Mouse (Mus musculus): ENCODE data around the gene 2200002J24Rik. TPM values are rescaled to one million over a fixed set of nuclear protein-coding genes. Genes with fewer than 3 reads are reported as not detected.

2200002J24Rik gene
- polyA plus RNA-seq (2015; fragmentation: Nextera tagmentation; extraction: Ambion mirVana), result 4.6 and 6.0 TPM in 2 replicates

- Histone ChIP-seq H3K9me3 (ENCODE audit: control insufficient read depth) (no peaks in the 10 kb centered on the region), H3K27ac (ENCODE audit: low read depth, low read length) (no peak within 1 kb of the TSS), H3K4me1 (replicated peaks; ENCODE audit: control insufficient read depth, insufficient read depth, low read length) (no peaks in the 10 kb centered on the region), H3K36me3 (ENCODE audit: control insufficient read depth, insufficient read depth) (no peaks in the 10 kb centered on the region), H3K4me3 (ENCODE audit: low read depth, low read length) (no peak within 1 kb of the TSS), H3K4me2 (replicated peaks; ENCODE audit: low read depth) (no peak within 1 kb of the TSS), H3K9ac (ENCODE audit: low read depth, low read length) (no peak within 1 kb of the TSS), H3K27me3 (replicated peaks; ENCODE audit: control insufficient read depth, insufficient read depth, low read length) (no peaks in the 10 kb centered on the region)
- WGBS, result 34% methylated on average over 9 of the region's 9 CpGs
- no peak for TF ChIP-seq CTCF (IDR thresholded peaks at IDR 0.05; ENCODE audit: low read depth)
- peak; percentile 94 for ATAC-seq
Observed at GRCm38 (mm10) chr7:30698589-30698988, at the start of gene 2200002J24Rik. TSS of gene 2200002J24Rik (plus strand) at chr7:30698926.

GRCm38 (mm10) chr7:30649591-30650540 lies 48.9 kb upstream of the 2200002J24Rik start, which contains the start of gene Rbm42:
TSS of gene Rbm42 (minus strand) at chr7:30650317.
- peak; percentile 99 for ATAC-seq
- 1% methylated on average over 59 of the region's 59 CpGs for WGBS

GRCm38 (mm10) chr7:30664529-30665200 lies 34.1 kb upstream of the 2200002J24Rik start, which contains the start of gene Haus5:
TSS of gene Haus5 (minus strand) at chr7:30664994.
- Histone ChIP-seq H3K4me2 (replicated peaks; ENCODE audit: low read depth) (peak within 1 kb of the TSS; percentile 94), H3K4me3 (ENCODE audit: low read depth, low read length) (peak within 1 kb of the TSS; percentile 67), H3K9ac (ENCODE audit: low read depth, low read length) (peak within 1 kb of the TSS; percentile 59), H3K9me3 (ENCODE audit: control insufficient read depth) (no peaks in the 10 kb centered on the region), H3K27ac (ENCODE audit: low read depth, low read length) (no peak within 1 kb of the TSS), H3K27me3 (replicated peaks; ENCODE audit: control insufficient read depth, insufficient read depth, low read length) (no peaks in the 10 kb centered on the region), H3K36me3 (ENCODE audit: control insufficient read depth, insufficient read depth) (peaks cover 8% of the 10 kb centered on the region; the same call in 1 of the 2 replicates), H3K4me1 (replicated peaks; ENCODE audit: control insufficient read depth, insufficient read depth, low read length) (0 out of 2 replicates have a peak, but pooled peaks cover 6% of the 10 kb centered on the region)
- peak; percentile 89 for ATAC-seq
- under 1% methylated on average over 34 of the region's 34 CpGs for WGBS
- TF ChIP-seq CTCF (IDR thresholded peaks at IDR 0.05; ENCODE audit: low read depth), result no peak

More at GRCm38 (mm10) chr7:30649591-30650540, 48.9 kb upstream of the 2200002J24Rik start, which contains the start of gene Rbm42:
- no peaks in the 10 kb centered on the region for H3K9me3 ChIP-seq (ENCODE audit: control insufficient read depth)
- peak within 1 kb of the TSS; percentile 37; the same call in 1 of the 2 replicates for H3K27ac ChIP-seq (ENCODE audit: low read depth, low read length)
- H3K9ac ChIP-seq (ENCODE audit: low read depth, low read length), result peak within 1 kb of the TSS; percentile 93
- H3K4me1 ChIP-seq (replicated peaks; ENCODE audit: control insufficient read depth, insufficient read depth, low read length), result no peaks in the 10 kb centered on the region
- H3K4me3 ChIP-seq (ENCODE audit: low read depth, low read length), result peak within 1 kb of the TSS; percentile 83
- H3K27me3 ChIP-seq (replicated peaks; ENCODE audit: control insufficient read depth, insufficient read depth, low read length), result no peaks in the 10 kb centered on the region
- H3K36me3 ChIP-seq (ENCODE audit: control insufficient read depth, insufficient read depth), result peaks cover 41% of the 10 kb centered on the region
- no peak for TF ChIP-seq CTCF (IDR thresholded peaks at IDR 0.05; ENCODE audit: low read depth)
- peak within 1 kb of the TSS; percentile 93 for H3K4me2 ChIP-seq (replicated peaks; ENCODE audit: low read depth)

DNA sequence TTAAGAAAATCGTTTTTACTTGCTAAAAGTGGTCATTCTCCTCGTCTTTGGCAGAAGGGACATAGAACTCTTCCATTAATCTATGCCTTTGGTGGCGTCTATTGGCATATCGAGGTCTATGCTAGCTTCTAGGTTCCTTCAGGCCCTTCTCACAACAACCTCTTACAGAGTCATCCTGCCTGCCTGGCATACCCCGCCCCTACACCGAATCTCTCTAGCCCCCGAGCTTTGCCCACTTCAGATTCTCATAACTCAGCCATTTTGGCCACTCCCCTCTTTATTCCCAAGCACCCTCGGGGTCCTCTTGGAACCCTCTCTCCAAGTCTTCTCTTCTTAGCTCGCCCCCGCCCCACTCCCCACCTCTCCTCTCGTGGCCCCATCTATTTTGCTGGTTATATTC lies 33.4 kb upstream of the 2200002J24Rik start:
- Histone ChIP-seq H3K27me3 (replicated peaks; ENCODE audit: control insufficient read depth, insufficient read depth, low read length) (no peaks in the 10 kb centered on the region), H3K27ac (ENCODE audit: low read depth, low read length) (no peak overlapping the region), H3K36me3 (ENCODE audit: control insufficient read depth, insufficient read depth) (0 out of 2 replicates have a peak, but pooled peaks cover 1% of the 10 kb centered on the region), H3K9me3 (ENCODE audit: control insufficient read depth) (no peaks in the 10 kb centered on the region), H3K4me2 (replicated peaks; ENCODE audit: low read depth) (peak overlapping the region; percentile 94), H3K4me3 (ENCODE audit: low read depth, low read length) (peak overlapping the region; percentile 67), H3K4me1 (replicated peaks; ENCODE audit: control insufficient read depth, insufficient read depth, low read length) (0 out of 2 replicates have a peak, but pooled peaks cover 6% of the 10 kb centered on the region), H3K9ac (ENCODE audit: low read depth, low read length) (peak overlapping the region; percentile 59)
- TF ChIP-seq CTCF (IDR thresholded peaks at IDR 0.05; ENCODE audit: low read depth), result no peak
- ATAC-seq, result peak; percentile 32; the same call in 1 of the 2 replicates
- 7% methylated on average over 11 of the region's 11 CpGs for WGBS

DNA sequence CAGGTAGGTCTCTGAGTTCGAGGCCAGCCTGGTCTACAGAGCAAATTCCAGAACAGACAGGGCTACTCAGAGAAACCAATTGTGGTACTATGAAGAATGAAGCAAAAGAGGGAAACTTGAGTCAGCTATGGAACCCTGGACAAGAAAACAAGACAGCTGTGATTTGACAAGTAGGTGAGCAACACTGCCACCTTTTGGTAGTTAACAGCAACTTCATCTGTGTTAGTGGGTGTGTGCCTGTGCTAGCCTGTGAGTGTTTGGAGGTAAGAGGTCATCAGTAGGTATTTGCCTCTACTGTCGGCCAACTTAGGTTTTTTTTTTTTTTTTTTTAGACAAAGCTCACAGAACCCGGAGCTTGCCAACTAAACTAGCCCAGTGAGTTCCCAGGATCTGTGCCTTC lies 29.5 kb upstream of the 2200002J24Rik start:
- Histone ChIP-seq H3K9me3 (ENCODE audit: control insufficient read depth) (no peaks in the 10 kb centered on the region), H3K36me3 (ENCODE audit: control insufficient read depth, insufficient read depth) (no peaks in the 10 kb centered on the region), H3K9ac (ENCODE audit: low read depth, low read length) (no peak overlapping the region), H3K27me3 (replicated peaks; ENCODE audit: control insufficient read depth, insufficient read depth, low read length) (no peaks in the 10 kb centered on the region), H3K4me2 (replicated peaks; ENCODE audit: low read depth) (no peak overlapping the region), H3K4me3 (ENCODE audit: low read depth, low read length) (no peak overlapping the region), H3K4me1 (replicated peaks; ENCODE audit: control insufficient read depth, insufficient read depth, low read length) (0 out of 2 replicates have a peak, but pooled peaks cover 6% of the 10 kb centered on the region), H3K27ac (ENCODE audit: low read depth, low read length) (no peak overlapping the region)
- WGBS, result 37% methylated on average over 3 of the region's 3 CpGs
- TF ChIP-seq CTCF (IDR thresholded peaks at IDR 0.05; ENCODE audit: low read depth), result peak; percentile 72
- ATAC-seq, result no peak

- no peak for ATAC-seq
- WGBS, result 70% methylated on average over 9 of the region's 9 CpGs
- H3K27ac ChIP-seq (ENCODE audit: low read depth, low read length), result no peak within 1 kb of the TSS
- no peak within 1 kb of the TSS for H3K4me3 ChIP-seq (ENCODE audit: low read depth, low read length)
- no peak for TF ChIP-seq CTCF (IDR thresholded peaks at IDR 0.05; ENCODE audit: low read depth)
- no peak within 1 kb of the TSS for H3K9ac ChIP-seq (ENCODE audit: low read depth, low read length)
- H3K4me1 ChIP-seq (replicated peaks; ENCODE audit: control insufficient read depth, insufficient read depth, low read length), result no peaks in the 10 kb centered on the region
- no peaks in the 10 kb centered on the region for H3K27me3 ChIP-seq (replicated peaks; ENCODE audit: control insufficient read depth, insufficient read depth, low read length)
- H3K4me2 ChIP-seq (replicated peaks; ENCODE audit: low read depth), result no peak within 1 kb of the TSS
- H3K9me3 ChIP-seq (ENCODE audit: control insufficient read depth), result no peaks in the 10 kb centered on the region
- no peaks in the 10 kb centered on the region for H3K36me3 ChIP-seq (ENCODE audit: control insufficient read depth, insufficient read depth)
Observed at GRCm38 (mm10) chr7:30671480-30671879, 27.2 kb upstream of the 2200002J24Rik start, which contains the start of gene Pmis2. TSS of gene Pmis2 (minus strand) at chr7:30671605.

Data from intestine, postnatal 0 days (tissue).